Mouse (Mus musculus): ENCODE measurements around the gene Tfdp1.
"Not testable (repeated sequence)": the region's sequence is repeated elsewhere in the genome, so short reads cannot be mapped to it uniquely, and the experiment has no call there.

Gene Tfdp1

DNA sequence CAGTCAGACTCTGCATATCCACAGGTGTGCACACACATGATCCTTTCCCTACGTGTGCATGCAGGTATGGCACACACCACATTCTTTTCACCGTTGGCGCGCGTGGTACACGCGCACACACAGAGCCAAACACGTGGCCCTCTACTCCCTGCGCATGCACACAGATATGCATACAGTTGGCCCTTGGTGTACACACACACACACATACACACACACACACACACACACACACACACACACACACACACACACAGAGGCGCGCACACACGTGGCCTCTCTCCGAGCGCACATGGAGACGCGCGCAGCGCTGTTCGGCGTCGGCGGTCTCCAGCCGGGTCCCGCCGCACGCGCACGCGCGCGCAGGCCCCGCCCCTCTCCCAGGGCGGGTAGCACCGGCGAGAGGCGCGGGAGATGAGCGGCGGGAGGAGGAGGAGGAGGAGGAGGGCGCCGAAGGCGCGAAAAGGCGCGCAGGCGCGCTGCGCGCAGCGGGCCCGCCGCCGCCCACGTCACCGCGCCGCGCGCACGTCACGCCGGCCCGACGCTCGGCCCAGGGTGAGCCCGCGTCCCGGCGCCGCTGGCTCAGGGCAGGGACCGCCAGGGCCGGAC, at the start of gene Tfdp1:
Gene Tfdp1, plus strand, starts transcription at position 497 of the 606 bp plus-strand sequence.
- DNase-seq (ENCODE audit: low read depth, low spot score), result peak; percentile 95

DNA sequence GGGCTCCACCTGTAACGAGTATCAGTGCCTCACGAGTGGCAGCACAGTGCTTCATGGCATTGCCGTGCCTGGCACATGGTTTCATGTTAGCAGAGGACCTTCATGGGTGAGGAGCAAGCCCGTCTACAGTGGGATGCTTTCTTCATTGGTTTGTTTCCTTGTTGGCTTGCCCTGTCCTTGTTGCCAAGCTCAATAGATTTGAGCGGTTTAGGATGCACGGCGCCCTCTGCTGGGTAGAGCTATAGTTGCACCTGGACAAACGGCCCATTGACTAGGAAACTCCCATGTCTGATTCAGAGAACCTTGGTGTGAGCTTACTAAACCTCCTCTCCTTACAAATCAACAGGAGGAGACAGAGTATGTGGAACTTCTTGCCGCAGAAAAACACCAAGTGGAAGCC, 46.2 kb upstream of the Tfdp1 start:
- DNase-seq (ENCODE audit: low read depth, low spot score), result peak; percentile 81

DNA sequence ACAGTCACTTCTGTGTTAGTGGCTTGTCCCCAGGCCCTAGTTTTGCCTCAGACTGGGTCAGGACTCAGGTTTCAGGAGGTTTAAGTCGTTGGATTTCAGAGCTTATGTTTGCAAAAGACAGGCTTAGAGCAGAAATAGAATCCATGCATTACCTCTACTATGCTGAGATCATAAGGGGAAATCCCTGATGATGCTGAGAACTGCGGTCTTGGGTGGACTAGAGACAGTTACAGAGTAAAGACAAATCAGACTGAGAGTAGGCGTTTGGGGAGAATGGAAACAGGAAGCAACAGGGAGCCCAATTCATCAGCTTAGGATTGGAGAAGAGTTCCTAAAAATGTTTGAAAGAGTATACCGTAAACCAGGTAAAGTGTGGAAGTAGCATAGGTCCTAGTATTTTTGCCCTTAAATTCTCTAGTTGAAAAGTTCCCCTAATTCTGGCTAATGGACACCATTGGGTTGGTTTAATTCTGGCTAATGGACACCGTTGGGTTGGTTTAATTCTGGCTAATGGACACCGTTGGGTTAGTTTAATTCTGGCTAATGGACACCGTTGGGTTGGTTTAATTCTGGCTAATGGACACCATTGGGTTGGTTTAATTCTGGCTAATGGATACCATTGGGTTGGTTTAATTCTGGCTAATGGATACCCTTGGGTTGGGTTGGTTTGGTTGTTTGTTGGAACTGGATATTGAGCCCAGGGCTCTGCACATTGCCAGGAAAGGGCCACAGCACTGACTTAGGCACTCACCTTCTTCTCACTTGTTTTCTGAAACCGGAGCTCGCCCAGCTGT, 44.7 kb upstream of the Tfdp1 start:
- DNase-seq (ENCODE audit: low read depth, low spot score), result no peak

DNA sequence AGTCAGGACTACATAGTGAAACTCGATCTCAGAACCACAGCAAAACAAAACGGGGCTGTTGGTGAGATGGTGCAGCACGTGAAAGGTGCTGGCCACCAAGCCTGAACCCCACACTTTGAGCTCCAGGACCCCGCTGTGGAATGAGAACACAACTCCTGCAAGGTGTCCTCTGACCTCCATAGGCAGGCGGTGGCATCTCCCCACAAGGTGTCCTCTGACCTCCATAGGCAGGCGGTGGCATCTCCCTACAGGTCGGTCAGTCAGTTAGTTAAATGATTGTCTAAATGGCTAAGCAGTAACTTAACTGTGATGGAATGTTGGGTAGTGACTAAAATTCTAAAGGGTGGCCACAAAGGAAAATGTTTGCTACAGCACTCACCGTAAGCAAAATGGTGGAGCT, 39.0 kb upstream of the Tfdp1 start:
- DNase-seq (ENCODE audit: low read depth, low spot score), result no peak

DNA sequence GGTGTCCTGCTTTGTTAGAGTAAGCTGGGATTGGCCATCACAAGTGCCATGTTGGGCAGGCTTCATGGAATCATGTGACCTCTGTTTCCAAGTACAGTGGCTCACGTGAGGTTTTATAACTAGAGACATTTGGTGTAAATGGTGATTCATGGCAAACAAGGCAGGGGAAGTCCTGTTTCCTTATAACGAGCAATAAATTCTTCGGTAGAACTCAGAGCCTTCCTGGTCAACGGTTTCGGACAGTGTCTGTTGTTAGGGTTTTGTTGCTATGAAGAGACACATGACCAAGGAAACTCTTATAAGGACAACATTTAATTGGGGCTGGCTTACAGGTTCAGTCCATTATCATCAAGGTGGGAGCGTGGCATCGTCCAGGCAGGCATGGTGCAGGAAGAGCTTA, 37.5 kb upstream of the Tfdp1 start:
- no peak for DNase-seq (ENCODE audit: low read depth, low spot score)

DNA sequence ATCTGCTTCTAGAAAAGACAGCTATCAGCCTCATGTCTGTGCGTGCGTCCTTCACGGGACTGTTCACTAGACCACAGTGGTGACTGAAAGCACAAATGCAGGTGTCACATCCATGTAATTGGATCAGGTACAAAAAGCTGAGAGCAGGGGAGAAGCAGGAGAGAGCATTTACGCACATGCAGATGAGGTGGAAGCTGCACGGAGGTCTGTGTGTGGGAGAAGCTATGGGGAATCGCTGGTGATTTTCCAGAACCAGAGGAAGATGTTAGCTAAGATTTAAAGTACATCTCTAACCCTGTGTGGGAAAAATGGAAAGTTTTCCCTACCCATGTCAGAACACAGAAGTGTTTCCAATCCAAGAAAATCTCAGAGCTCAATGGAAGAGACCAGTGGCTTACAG, 33.1 kb upstream of the Tfdp1 start:
- DNase-seq (ENCODE audit: low read depth, low spot score), result no peak

DNA sequence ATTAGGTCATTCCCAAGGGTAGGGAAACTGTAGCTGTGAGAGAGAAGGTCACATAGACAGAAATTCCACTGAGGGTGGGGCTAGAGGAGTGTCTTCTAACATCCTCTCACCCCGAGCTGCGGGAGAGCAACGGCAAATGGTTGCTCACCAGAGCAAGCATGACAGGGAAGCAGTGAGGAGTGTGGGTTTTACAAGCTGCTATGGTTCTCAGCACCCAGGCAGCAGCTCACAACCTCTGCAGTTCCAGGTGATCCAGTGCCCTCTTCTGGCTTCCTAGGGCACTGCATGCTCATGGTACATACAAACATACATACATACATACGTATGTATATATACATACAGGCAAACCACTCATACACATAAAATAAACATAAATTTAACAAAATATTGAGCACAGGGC, 32.7 kb upstream of the Tfdp1 start:
- no peak for DNase-seq (ENCODE audit: low read depth, low spot score)

DNA sequence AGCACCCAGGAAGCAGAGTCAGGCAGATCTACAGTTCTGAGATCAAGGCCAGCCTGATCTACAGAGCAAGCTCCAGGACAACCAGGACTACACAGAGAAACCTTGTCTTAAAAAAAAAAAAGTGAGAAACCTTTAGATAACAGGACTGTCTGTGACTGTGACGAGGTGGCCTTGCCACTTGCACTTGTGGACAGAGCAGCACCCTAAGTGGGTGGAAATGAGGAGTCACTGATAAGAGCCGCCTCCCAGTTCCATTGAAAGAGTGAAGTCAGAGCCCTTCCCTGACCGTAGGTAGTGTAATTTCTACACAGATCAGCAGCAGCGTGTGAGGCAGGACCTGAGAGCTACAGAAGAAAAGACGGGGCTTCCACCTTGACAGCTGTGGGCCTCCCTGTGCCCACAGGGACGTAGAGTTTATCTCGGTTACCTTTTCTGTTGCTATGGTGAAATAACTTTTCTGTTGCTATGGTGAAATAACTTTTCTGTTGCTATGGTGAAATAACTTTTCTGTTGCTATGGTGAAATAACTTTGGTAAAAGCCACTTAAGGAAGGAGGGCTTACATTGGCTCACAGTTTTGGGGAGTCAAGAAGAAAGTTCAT, 32.1 kb upstream of the Tfdp1 start:
- no peak for DNase-seq (ENCODE audit: low read depth, low spot score)

DNA sequence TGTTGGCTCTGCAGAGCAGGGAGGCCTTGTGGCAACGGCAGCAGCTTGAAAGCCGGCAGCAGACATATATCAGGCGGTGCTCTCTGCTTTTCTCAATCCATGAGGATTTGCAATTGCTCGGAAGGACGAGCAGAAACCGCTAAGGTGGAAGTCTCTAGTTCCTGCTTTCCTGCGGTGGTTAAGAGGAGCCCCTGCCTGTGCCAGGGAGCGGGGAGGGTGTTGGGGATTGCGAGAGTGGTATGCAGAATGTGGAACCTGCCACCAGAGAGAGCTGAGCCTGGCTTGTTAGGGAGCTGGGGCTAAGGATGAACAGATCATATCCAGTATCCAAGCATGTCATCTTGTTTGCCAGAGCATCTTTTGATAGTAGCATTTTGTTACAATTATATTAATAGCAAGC, 31.6 kb upstream of the Tfdp1 start:
- DNase-seq (ENCODE audit: low read depth, low spot score), result no peak

DNA sequence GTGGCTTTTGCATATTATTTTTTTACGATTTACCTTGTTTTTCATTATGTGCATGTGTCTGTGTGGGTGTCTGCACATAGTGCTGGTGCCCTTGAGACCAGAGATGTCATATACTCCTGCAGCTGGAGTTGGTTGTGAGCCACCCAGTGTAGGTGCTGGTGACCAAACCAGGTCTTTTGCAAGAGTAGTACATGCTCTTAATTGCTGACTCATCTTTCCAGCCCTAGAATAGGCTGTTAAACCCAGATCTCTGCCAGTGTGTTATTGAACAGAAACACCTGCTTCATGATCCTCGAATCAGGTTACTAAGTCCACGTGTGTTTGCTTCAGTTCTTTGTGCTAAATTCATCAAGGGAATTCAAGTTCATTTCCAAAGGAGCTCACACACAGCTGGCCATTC, 23.6 kb upstream of the Tfdp1 start:
- no peak for DNase-seq (ENCODE audit: low read depth, low spot score)

DNA sequence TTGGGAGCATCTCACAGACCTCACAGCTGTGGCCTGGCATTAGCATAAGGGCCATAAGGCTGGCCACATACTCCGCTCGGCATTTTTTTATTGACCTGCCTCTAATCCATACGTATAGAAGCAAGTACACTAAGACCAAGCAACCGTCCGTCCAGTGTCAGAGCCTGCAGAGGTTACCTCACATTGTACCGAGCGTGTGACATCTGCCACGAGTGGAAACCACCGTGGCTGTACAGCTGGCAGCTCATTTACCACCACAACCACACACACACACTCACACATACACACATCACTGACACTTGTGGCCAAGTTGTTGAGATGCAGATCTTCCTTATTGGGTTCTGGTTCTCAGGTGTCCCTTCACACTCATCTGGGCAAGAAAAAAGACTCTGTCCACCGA, 21.9 kb upstream of the Tfdp1 start:
- no peak for DNase-seq (ENCODE audit: low read depth, low spot score)

DNA sequence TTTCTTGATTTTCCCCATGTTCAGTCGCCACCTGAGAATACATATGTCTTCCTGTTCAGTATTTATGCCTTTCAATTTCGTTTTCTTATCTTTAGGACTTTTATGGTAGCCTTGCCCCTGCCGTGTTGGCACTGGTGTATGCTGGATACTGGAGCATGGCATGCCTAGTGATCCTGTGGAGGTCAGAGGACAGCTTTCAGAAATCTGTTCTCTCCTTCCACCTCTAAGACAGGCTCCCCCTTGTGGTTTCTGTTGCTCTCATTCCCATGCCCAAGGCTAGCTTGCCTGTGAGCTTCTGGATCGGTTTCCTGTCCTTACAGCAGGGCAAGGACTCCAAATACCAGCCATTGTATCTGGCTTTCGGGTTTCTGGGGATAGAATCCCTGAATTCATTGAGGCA, 12.0 kb upstream of the Tfdp1 start:
- peak; percentile 38 for DNase-seq (ENCODE audit: low read depth, low spot score)

DNA sequence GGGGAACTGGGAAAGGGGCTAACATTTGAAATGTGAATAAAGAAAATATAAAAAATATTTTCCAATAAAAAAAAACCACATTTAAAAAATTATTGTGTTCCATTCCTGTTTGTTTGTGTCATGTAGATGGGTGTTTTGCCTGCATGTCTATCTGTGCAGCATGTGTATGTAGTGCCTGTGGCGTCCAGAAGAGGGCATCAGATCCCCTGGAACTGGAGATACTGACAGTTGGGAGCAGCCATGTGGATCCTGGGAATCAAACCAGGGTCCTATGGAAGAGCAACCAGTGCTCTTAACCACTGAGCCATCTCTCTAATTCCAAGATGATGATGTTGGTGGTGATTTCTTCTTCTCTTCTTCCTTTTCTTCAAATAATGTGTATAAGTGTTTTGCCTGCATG, 3.9 kb upstream of the Tfdp1 start:
- DNase-seq (ENCODE audit: low read depth, low spot score), result no peak

DNA sequence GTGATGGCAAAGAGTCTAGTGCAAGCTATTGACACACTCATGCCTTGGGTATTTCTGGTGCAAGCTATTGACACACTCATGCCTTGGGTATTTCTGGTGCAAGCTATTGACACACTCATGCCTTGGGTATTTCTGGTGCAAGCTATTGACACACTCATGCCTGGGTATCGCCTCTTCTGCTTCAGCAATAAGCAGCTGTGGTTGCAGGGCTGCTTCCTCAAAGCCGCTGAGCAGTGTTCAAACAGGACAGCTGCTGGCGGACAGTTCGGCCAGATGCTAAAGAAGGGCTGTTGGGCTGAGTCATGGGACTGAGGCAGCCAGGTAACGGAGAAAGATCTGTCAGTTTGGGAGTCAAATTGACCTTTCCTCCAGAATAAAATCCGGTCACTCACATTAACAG, 1.3 kb upstream of the Tfdp1 start:
- DNase-seq (ENCODE audit: low read depth, low spot score), result not testable (repeated sequence)

DNA sequence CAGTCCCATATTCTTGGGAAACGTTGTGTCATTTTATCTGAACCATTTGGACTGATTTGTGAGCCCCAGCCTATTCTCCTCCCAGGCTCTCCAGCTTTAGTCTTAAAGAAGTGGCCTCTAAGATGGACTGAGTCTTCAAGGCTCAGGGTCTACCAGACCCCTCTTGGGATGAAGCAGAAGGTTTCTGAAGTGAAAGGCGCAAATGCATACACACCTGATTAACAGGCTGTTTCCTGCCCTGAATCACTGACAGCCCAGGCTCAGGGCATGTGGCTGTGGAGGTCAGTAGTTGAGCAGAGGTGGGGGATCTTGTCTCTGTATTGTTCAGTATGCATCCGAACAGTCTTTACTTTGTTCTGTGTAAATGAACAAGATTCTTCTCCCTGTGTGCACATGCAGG, 873 bp upstream of the Tfdp1 start:
- DNase-seq (ENCODE audit: low read depth, low spot score), result no peak

DNA sequence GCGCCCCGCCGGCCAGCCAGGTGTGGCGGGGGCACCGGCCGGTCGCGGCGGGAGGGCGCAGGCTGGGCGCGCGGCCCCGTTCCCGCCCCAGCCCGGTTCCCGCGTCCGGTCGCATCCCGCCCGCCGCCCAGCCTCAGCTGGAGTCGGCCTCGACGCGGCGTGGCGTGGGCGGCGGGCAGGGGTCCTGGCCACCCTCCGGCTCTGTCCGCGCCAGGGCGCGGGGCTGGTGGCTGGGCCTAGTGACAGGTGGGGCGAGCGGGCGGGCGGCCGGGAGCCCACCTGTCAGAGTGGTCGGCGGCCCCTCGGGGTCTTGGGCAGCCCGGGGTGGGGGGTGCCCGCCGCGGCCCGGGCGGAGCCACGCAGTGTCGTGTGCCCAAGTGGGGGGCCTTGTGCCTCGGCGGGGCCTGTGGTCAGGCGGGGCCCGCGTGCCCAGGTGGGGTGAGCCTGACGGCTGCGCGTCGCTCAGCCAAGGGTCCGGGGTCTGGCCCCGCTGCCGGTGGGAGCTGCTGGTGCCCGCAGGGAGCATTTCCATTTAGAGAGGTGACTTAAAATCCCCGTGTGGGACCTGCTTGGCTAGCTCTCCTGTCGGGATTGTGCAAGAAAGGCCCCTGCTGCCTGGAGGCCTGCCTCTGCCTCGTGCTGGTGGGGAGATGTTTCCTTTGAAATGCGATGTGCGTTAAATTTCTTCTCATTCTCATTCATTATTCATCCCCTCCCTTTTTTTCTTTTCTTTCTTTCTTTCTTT, 522 bp downstream of the Tfdp1 start:
- DNase-seq (ENCODE audit: low read depth, low spot score), result peak; percentile 17

DNA sequence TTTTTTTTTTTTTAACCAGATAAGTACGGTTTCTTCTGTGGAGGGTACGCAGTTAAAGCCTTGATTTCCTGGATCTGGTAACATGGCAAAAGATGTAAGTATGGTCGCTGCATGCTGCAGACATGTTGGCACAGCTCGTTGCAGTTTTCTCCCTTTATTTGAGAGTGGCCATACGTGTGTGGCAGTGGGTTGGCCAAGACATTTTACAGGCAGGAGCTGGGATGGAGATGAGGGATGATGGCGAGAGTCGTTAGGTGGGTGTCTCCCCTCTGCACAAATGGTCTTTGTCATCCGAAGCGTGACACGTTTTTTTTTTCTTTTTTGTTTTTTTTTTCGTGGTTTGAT, 1.1 kb downstream of the Tfdp1 start:
- peak; percentile 29 for DNase-seq (ENCODE audit: low read depth, low spot score)

DNA sequence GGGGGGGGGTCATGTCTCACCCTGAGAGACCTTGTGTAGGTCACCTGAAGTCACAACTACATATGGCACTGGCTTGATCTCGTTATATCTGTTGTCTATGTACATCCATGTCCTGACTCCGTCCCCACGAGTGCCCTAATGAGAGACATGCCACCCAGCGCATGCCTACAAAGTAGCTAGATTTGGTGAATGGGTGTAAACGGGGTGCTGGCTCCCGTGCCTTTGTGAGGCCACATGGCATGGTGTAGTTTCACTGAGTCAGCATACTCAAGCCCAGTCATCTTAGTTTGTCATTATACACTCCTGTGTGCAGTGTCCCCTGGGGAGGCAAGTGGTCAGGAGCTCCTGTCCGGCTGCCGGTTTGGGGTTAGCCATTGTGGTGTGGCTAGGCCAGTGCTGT, 2.1 kb downstream of the Tfdp1 start:
- DNase-seq (ENCODE audit: low read depth, low spot score), result no peak

DNA sequence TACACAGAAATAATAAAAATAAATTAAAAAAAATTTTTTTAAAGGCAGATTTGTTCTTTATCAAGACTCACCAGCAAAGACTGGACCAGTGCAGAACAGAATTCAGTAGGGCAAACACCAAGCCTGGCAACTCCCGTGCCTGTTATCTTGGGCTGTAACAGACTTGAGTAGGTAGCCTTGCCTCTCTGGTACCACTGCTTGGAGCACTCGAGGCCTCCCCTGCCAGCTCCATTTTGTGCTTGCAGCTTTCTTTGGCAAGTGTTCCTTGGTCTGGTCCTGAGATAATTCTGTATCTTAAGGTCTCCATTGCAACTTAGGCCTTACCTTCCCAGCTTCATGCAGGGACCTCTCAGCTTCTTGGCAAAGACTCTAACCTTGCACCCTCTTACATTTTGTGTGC, 3.8 kb downstream of the Tfdp1 start:
- no peak for DNase-seq (ENCODE audit: low read depth, low spot score)

DNA sequence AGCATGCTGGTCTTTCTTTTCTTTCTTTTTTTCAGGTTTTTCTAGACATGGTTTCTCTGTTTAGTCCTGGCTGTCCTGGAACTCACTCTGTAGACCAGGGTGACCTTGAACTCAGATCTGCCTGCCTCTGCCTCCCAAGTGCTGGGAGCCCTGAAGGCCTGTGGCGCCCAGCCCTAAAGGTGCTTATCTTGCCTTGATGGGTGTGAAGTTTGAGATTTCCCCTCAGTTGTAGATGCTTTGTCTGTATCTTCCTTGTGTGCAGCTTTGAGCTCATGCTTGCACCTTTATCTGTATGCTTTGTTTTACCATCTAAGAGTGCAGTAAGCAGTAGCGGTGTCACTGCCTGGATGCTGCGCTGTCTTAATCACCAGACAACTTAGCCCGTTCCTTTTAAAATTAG, 4.6 kb downstream of the Tfdp1 start:
- DNase-seq (ENCODE audit: low read depth, low spot score), result no peak

DNA sequence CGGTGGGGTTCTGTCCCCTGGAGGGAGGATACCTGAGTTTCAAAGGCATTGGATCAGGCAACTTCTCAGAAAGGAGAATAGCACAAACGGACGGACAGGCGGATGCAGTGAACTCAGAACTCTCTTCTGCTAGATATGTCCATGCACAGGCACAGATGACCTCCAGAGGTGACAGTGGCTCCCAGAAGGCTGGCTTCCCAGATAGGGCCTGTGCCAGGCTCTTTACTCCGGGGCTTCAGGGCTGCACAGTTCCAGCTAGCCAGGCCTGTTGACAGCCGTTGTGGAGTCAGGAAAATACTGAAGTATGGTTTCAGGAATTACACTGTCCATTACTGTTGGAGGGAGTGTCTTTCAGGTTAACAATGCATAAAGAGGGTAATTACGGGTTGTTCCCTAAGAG, 11.5 kb downstream of the Tfdp1 start:
- no peak for DNase-seq (ENCODE audit: low read depth, low spot score)

DNA sequence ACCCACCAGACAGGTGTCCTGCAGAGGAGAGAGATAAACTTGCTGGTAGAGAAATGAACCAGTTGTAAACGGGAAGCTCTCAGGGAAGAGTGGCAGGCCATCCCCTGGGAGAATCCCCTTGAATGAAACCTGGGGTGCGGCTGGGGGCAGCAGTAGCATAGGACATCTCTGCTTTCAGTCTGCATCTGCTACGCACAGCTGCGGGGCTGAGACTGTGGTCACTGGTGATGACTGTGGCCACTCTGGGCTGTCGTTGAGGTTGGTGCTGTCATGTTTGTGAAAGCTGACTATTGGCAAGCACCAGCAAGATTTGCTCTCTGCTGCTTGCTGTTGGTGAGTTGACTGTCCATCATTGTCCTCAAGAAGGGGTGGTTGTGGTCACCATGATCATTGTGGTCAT, 13.0 kb downstream of the Tfdp1 start:
- no peak for DNase-seq (ENCODE audit: low read depth, low spot score)

DNA sequence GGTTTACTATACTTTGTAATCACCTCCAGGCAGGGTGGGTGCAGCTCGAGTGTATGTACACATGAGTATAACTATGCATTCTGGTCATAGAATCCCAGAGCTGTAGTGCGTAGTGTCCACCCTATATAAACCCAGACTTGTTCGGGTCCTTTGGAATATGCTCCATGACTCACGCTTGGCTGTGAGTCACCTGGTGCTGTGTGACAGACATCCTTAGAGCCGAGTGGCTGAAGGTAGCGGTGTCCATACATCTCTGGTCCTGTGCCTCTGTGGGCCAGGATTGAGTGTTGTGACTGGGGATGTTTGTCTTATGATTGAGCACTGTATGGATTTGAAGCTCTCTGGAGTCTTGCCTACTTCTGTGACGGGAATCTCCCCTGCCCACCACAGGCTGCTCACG, 14.1 kb downstream of the Tfdp1 start:
- no peak for DNase-seq (ENCODE audit: low read depth, low spot score)

Data from mesoderm, embryonic 11.5 days (tissue).